Mouse (Mus musculus) liver, embryonic 15.5 days (tissue): Measurements from ENCODE around the gene Hpn. TPM values are rescaled to one million over a fixed set of nuclear protein-coding genes. Genes with fewer than 3 reads are reported as not detected.

Experiments used
- ATAC-seq: fragments of 200-750 bp; cut with Nextera tagmentation; 2 replicates; pipeline ENCODE4 v1.8.0; 2017; ENCODE audit warnings: moderate number of reproducible peaks, mild to moderate bottlenecking, moderate library complexity; ENCODE audit not compliant: insufficient read depth
- H3K27ac ChIP-seq: fragments of 300-500 bp; sonication (generic); replicated peaks from 2 replicates; pipeline ENCODE4 v1.5.1; 2015; ENCODE audit warnings: mild to moderate bottlenecking, inconsistent platforms
- H3K27me3 ChIP-seq: fragments of 300-500 bp; sonication (generic); 2 replicates; pipeline ENCODE4 v1.6.1; 2015; ENCODE audit warnings: mild to moderate bottlenecking, inconsistent platforms
- H3K36me3 ChIP-seq: fragments of 300-500 bp; sonication (generic); replicated peaks from 2 replicates; pipeline ENCODE4 v1.6.1; 2015; ENCODE audit warnings: moderate library complexity, mild to moderate bottlenecking, inconsistent platforms
- H3K4me1 ChIP-seq: fragments of 300-500 bp; sonication (generic); replicated peaks from 2 replicates; pipeline ENCODE4 v1.6.1; 2015; ENCODE audit warnings: inconsistent platforms
- H3K4me2 ChIP-seq: fragments of 300-500 bp; sonication (generic); 2 replicates; pipeline ENCODE4 v1.6.1; 2015; ENCODE audit warnings: moderate library complexity, mild to moderate bottlenecking, inconsistent platforms
- H3K4me3 ChIP-seq: fragments of 300-500 bp; sonication (generic); replicated peaks from 2 replicates; pipeline ENCODE4 v1.5.1; 2015; ENCODE audit warnings: mild to moderate bottlenecking, inconsistent platforms
- H3K9ac ChIP-seq: fragments of 300-500 bp; sonication (generic); 2 replicates; pipeline ENCODE4 v1.6.1; 2015; ENCODE audit warnings: moderate library complexity, mild to moderate bottlenecking, inconsistent platforms
- H3K9me3 ChIP-seq: fragments of 300-500 bp; sonication (generic); replicated peaks from 2 replicates; pipeline ENCODE4 v1.6.1; 2016; ENCODE audit warnings: inconsistent platforms
- WGBS: fragments of 180-500 bp; shearing (Covaris S2); methylation state at CpG from one replicate; pipeline ENCODE4 v1.1.7; 2015; ENCODE audit warnings: mixed read lengths; ENCODE audit not compliant: insufficient replicate concordance; 5-methylcytosine and 5-hydroxymethylcytosine counted together
- polyA plus RNA-seq: library from polyadenylated mRNA; unstranded; fragments of >200 nt; fragmentation: Nextera tagmentation; extraction: Ambion mirVana; gene quantifications from 2 replicates; pipeline ENCODE4 v1.2.1, GENCODE M21; 2015

Gene Hpn
- polyA plus RNA-seq, 1 experiment from 2014 or later: 98.6 TPM

DNA sequence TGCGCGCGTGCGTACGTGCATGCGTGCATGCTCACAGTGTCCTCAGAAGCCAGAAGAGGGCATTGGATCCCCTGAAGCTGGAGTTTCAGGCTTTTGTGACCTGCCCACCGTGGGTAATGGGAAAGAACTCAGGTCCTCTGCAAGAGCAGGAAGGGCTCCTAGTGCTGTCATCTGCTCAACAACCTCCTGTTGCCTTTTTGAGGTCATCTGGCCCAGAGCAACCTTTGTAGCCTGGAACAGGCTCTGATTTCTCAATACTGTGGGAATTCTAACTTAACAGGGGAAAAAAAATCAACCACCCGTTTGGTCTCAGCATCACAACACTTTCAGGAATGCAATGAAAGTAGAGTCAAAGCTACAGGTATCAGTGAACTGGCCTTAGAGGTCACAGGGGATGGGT lies 35.4 kb downstream of the Hpn start:
- no peaks in the 10 kb centered on the region for H3K36me3 ChIP-seq
- no peaks in the 10 kb centered on the region for H3K9me3 ChIP-seq
- H3K9ac ChIP-seq: no peak overlapping the region
- H3K4me1 ChIP-seq: no peaks in the 10 kb centered on the region
- WGBS: 73% methylated on average over 8 of the region's 8 CpGs
- no peak overlapping the region for H3K4me3 ChIP-seq
- no peak overlapping the region for H3K27ac ChIP-seq
- H3K27me3 ChIP-seq: no peaks in the 10 kb centered on the region
- no peak overlapping the region for H3K4me2 ChIP-seq
- ATAC-seq: no peak

DNA sequence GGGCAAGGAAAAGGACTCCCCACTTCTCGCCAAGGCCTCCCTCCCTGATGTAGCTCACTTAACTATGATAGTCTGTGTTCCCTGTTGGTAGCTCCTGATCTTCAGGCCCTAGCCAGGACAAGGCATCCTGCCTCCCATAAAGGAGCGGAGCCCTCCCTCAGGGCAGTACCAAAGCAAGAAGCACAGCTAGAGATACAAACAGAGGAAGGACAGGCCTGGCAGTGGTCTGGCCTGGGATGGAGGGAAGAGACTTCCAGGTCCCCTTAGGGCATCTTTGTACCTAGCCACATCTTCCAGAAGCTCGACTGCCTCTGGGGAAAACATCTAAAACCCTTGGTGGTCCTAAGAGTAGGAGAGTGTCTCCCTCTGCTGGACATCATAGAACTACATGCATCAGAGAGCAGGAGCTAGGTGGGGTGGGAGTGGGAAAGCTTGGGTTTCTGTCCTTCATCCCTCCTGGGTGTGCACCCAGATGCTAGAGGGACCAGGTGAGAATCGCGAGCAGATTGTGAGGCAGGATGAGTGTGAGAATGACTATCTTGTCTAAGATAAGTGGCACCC lies 37.1 kb downstream of the Hpn start:
- ATAC-seq: no peak
- WGBS: 25% methylated on average over 5 of the region's 5 CpGs
- H3K27me3 ChIP-seq: no peaks in the 10 kb centered on the region
- H3K4me1 ChIP-seq: no peaks in the 10 kb centered on the region
- no peak overlapping the region for H3K9ac ChIP-seq
- H3K4me3 ChIP-seq: no peak overlapping the region
- no peaks in the 10 kb centered on the region for H3K9me3 ChIP-seq
- no peak overlapping the region for H3K27ac ChIP-seq
- H3K36me3 ChIP-seq: no peaks in the 10 kb centered on the region
- no peak overlapping the region for H3K4me2 ChIP-seq

DNA sequence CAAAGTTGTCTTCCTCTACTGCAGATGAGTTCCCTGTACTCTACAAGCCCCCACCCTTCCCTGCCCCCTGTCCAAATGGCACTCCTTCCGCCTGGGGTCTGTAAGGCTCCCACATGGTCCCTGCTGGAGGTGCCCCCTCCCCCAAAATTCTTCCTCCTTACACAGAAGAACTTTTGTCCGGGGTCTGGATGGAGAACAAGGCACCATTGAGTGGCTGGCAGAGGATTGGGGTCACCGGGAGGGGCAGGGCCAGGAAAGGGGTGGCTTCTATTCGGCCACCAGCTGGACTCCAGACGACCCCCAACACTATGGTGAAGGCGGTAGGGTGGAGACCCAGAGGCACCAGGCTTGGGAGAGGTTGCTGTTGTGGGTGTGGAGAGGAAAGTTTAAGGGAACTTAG lies 37.6 kb downstream of the Hpn start:
- Histone ChIP-seq H3K27me3 (no peaks in the 10 kb centered on the region), H3K27ac (no peak overlapping the region), H3K9ac (no peak overlapping the region), H3K4me1 (no peaks in the 10 kb centered on the region), H3K4me3 (no peak overlapping the region), H3K36me3 (no peaks in the 10 kb centered on the region), H3K4me2 (no peak overlapping the region), H3K9me3 (no peaks in the 10 kb centered on the region)
- ATAC-seq: no peak
- WGBS: 49% methylated on average over 6 of the region's 6 CpGs

DNA sequence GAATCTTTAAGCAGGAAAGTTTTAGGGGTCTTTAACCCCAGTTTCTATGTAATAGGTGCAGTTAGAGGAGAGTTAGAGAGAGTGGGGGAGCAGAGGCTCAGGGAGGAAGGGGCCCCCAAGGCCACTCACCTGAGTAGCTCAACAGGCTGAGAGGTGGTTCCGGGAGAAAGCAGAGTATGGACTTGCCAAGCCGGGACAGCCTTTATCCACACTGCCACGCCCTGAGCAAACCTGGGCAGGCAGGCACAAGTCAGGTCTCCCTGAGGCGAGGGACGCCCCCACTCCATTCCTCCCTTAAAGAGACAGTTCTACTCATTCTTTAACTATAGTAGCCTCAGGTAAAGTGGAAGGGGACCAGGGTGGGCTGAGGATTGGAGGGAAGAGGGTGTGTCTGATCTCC lies 38.6 kb downstream of the Hpn start, which contains the start of gene Fxyd3:
Fxyd3 (minus strand) TSS at position 213 of the 400 bp plus-strand sequence.
- Histone ChIP-seq H3K4me3 (no peak within 1 kb of the TSS), H3K9ac (no peak within 1 kb of the TSS)
- 33% methylated on average over 5 of the region's 5 CpGs for WGBS

DNA sequence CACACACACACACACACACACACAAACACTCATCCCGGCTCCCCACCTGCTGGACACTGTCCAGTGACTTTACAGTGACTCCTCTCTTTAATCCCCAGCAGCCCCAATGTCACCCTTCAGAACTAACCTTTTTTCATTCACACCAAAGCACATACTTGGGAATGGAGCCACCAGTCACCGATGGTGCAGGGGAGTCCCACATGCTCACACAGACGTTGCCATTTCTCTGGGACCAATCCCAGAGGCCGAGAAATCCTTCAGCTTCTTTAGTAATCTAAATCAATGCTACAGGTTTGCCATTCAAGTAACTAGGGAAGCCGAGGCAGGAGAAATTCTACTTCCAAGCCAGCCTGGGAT lies 40.4 kb downstream of the Hpn start:
- H3K9me3 ChIP-seq: no peaks in the 10 kb centered on the region
- no peak for ATAC-seq
- no peak overlapping the region for H3K9ac ChIP-seq
- 47% methylated on average over 5 of the region's 5 CpGs for WGBS
- H3K4me2 ChIP-seq: no peak overlapping the region
- no peaks in the 10 kb centered on the region for H3K27me3 ChIP-seq
- H3K27ac ChIP-seq: no peak overlapping the region
- H3K4me3 ChIP-seq: no peak overlapping the region
- no peaks in the 10 kb centered on the region for H3K4me1 ChIP-seq
- no peaks in the 10 kb centered on the region for H3K36me3 ChIP-seq

More for the DNA sequence above, 38.6 kb downstream of the Hpn start, which contains the start of gene Fxyd3:
- H3K4me1 ChIP-seq: no peaks in the 10 kb centered on the region
- H3K27ac ChIP-seq: no peak within 1 kb of the TSS
- no peaks in the 10 kb centered on the region for H3K9me3 ChIP-seq
- H3K36me3 ChIP-seq: no peaks in the 10 kb centered on the region
- H3K4me2 ChIP-seq: no peak within 1 kb of the TSS
- no peaks in the 10 kb centered on the region for H3K27me3 ChIP-seq
- ATAC-seq: no peak

DNA sequence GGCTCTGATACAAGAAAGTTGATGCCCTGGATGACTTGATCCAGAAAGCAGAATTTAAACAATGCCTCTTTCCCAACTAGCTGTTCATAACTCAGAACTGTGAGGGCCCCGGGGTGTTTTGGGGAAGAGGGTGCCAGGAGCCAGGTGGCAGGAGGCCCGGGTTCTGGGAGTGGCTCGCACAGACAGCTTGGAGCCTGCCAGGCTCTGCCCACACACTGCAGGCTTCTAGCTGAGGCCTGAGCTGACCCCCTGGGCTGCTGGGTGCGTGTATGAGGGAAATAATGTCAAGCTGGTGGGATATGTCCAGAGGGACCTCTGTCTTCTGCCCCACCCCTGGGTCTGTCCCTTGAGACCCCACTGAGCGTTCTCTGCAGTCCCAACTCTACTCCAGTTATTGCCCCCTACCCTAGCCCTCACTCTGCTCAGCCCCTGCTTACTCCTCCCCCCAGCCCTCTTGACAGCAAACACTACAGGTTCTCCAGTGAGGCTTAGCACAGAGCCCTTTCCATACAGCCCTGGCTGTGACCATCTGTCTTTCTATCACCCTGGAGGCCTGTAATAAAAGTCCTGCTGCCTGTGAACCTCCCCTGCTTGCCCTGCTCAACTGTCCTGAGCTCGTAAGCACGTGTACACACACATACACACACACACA lies 40.9 kb downstream of the Hpn start:
- H3K27ac ChIP-seq: no peak overlapping the region
- H3K9ac ChIP-seq: no peak overlapping the region
- H3K9me3 ChIP-seq: no peaks in the 10 kb centered on the region
- no peak overlapping the region for H3K4me2 ChIP-seq
- H3K36me3 ChIP-seq: no peaks in the 10 kb centered on the region
- no peaks in the 10 kb centered on the region for H3K27me3 ChIP-seq
- no peaks in the 10 kb centered on the region for H3K4me1 ChIP-seq
- no peak overlapping the region for H3K4me3 ChIP-seq
- ATAC-seq: no peak
- 48% methylated on average over 7 of the region's 7 CpGs for WGBS

DNA sequence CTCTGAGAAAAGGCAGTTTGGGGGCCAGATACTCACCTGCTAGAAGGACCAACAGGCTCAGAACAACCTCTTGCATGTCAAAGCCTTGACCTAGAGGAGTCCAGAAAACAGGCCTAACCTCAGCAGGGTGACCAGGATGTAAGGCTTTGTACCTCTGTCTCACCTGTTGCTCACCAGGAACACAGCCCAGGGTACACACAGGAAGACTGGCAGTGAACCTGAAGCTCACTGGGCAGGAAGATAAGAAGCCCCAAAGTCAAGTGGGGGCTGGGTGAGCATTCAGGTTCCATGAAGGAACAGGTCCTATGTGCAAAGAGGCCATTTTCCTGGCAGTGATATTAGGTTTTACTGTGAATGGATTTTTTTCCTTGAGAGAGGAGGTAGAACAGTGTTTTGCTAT lies 41.5 kb downstream of the Hpn start:
- no peaks in the 10 kb centered on the region for H3K36me3 ChIP-seq
- H3K27me3 ChIP-seq: no peaks in the 10 kb centered on the region
- no peak overlapping the region for H3K4me2 ChIP-seq
- no peak for ATAC-seq
- H3K9ac ChIP-seq: no peak overlapping the region
- no peaks in the 10 kb centered on the region for H3K4me1 ChIP-seq
- H3K9me3 ChIP-seq: no peaks in the 10 kb centered on the region
- no peak overlapping the region for H3K27ac ChIP-seq
- H3K4me3 ChIP-seq: no peak overlapping the region

DNA sequence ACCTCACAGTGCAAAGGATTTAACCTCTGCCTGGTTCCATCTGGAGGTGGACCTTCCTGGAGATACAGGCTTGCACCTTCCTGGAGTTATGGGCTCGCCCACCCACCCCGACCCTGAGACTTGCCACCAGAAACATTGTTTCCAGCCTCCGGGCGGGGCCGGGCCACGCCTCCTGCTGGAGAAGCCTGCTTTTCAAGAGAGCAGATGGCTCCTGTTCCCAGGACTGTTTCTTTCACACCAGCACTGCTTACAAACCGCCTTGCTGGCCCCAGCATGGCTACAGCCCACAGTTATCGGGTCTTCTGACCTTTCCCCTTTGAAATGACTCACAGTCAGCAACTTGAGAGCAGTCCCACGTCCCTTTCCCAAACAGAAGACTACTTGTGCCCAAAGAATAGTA lies 42.8 kb downstream of the Hpn start:
- Histone ChIP-seq H3K36me3 (no peaks in the 10 kb centered on the region), H3K9me3 (no peaks in the 10 kb centered on the region), H3K4me2 (no peak overlapping the region), H3K27ac (no peak overlapping the region), H3K4me3 (no peak overlapping the region), H3K4me1 (no peaks in the 10 kb centered on the region), H3K27me3 (no peaks in the 10 kb centered on the region), H3K9ac (no peak overlapping the region)
- 50% methylated on average over 9 of the region's 9 CpGs for WGBS
- no peak for ATAC-seq

DNA sequence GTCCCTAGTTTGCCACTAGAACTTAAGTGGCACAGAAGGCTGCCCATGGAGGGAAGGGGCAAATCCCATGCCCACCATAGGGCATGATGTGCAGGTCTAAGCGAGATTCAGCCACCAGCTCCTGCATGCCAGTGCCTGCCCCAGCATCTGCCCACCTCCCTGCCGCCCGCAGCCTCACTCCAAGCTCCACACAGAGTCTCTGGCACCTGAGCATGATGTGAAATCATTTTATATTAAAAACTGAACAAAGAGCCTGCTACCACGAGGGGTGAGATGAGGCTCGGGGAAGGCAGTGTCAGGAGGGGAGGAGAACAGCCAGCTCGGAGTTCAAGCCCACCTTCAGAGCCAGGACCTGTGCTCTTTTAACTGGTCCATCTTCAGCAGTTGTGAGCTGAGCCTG lies 44.8 kb downstream of the Hpn start:
- Histone ChIP-seq H3K4me2 (no peak overlapping the region), H3K36me3 (no peaks in the 10 kb centered on the region), H3K9ac (no peak overlapping the region), H3K9me3 (no peaks in the 10 kb centered on the region), H3K4me3 (no peak overlapping the region), H3K27me3 (no peaks in the 10 kb centered on the region), H3K4me1 (no peaks in the 10 kb centered on the region), H3K27ac (no peak overlapping the region)
- ATAC-seq: no peak
- WGBS: 61% methylated on average over 6 of the region's 6 CpGs

DNA sequence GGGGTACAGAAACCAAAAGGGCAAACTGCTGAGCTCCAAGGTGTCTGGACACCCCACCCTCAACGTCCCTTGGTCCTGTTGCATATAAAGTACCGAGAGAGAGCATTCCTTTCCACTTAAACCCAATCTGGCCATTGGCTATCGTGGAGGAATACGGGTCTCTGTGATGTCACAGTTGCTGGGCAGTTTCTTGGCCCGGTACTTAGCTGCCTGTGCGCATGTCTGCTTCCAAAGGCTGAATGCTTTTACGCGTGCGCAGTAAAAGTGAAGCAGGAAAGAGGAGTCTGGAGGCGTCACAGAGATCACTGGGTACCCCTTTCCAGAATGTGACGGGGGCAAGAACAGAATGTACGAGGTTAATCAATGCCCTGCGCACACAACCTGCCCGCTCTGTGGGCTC lies 45.6 kb downstream of the Hpn start:
- ATAC-seq: no peak
- H3K9me3 ChIP-seq: no peaks in the 10 kb centered on the region
- WGBS: 71% methylated on average over 14 of the region's 14 CpGs

DNA sequence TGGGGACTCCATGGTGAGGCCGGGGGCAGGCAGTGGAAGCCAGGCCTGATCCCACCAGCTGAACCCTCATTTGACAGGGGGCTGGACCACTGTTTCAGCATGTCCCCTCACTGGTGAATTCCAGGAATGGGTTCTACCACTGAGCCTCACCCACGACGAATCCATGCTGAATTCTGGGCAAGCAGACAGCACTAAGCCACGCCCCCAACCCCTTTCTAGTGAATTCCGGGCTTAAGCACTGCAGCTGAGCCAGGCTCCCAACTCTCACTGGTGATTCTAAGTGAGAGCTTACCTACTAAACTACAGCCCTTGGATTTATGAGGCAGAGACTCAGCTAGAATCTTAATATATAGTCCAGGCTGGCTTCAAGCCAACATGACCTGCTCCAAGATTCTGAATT lies 47.3 kb downstream of the Hpn start:
- Histone ChIP-seq H3K27me3 (no peaks in the 10 kb centered on the region), H3K4me3 (no peak overlapping the region), H3K27ac (no peak overlapping the region), H3K9ac (no peak overlapping the region), H3K36me3 (no peaks in the 10 kb centered on the region), H3K9me3 (no peaks in the 10 kb centered on the region), H3K4me2 (no peak overlapping the region), H3K4me1 (no peaks in the 10 kb centered on the region)
- WGBS: 40% methylated on average over 5 of the region's 5 CpGs
- no peak for ATAC-seq

More for the DNA sequence above, 45.6 kb downstream of the Hpn start:
- no peak overlapping the region for H3K27ac ChIP-seq
- no peaks in the 10 kb centered on the region for H3K36me3 ChIP-seq
- H3K4me2 ChIP-seq: no peak overlapping the region
- no peaks in the 10 kb centered on the region for H3K4me1 ChIP-seq
- H3K27me3 ChIP-seq: no peaks in the 10 kb centered on the region
- no peak overlapping the region for H3K9ac ChIP-seq
- no peak overlapping the region for H3K4me3 ChIP-seq

DNA sequence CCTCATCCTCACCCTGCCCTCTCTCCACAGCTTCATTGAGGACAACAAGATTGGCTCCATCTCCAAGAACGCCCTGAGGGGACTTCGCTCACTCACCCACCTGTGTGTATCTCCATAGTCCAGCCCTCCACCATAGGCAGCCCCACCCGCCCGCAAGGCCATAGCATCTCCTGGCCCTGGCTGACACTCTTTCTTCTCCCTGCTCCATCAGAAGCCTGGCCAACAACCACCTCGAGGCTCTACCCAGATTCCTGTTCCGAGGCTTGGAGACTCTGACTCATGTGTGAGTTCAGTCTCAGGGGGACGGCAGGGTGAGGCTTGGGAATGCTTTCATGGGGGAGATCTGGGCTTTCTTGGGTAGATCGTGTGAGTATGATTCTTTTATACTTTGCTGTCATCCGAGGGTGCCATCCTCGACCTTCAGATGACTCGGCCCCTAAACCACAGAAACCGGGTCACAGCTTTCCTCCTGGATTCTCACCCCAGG lies 52.0 kb downstream of the Hpn start:
- no peak overlapping the region for H3K4me3 ChIP-seq
- 0 out of 2 replicates have a peak, but pooled peaks cover 2% of the 10 kb centered on the region for H3K4me1 ChIP-seq
- 68% methylated on average over 12 of the region's 12 CpGs for WGBS
- H3K9me3 ChIP-seq: no peaks in the 10 kb centered on the region
- no peak overlapping the region for H3K27ac ChIP-seq
- no peak overlapping the region for H3K9ac ChIP-seq
- no peaks in the 10 kb centered on the region for H3K27me3 ChIP-seq
- ATAC-seq: no peak
- no peak overlapping the region for H3K4me2 ChIP-seq
- no peaks in the 10 kb centered on the region for H3K36me3 ChIP-seq
